Mouse (Mus musculus): ENCODE measurements at regions not wholly inside any gene's neighbourhood (a gene's known extent, or its start where the extent isn't known, plus 50 kb on each side); places are given as distances from the start of the nearest gene placed in this dataset.

GRCm38 (mm10) chr1:40907813-40908212, 102.4 kb downstream of the Tmem182 start:
- DNase-seq = no peak

- no peak for DNase-seq
Observed at GRCm38 (mm10) chr1:40913591-40913990, 108.2 kb downstream of the Tmem182 start.

- DNase-seq = no peak
Observed at GRCm38 (mm10) chr1:40924271-40924670, 118.9 kb downstream of the Tmem182 start.

GRCm38 (mm10) chr1:40924780-40925179, 119.4 kb downstream of the Tmem182 start:
- DNase-seq = peak; percentile 51

- peak; percentile 34 for DNase-seq
Observed at GRCm38 (mm10) chr1:40931374-40931773, 126.0 kb downstream of the Tmem182 start.

GRCm38 (mm10) chr1:40936729-40937128, 131.3 kb downstream of the Tmem182 start:
- no peak for DNase-seq

GRCm38 (mm10) chr1:40942751-40943150, 137.3 kb downstream of the Tmem182 start:
- DNase-seq = no peak

- DNase-seq = no peak
Observed at GRCm38 (mm10) chr1:40943165-40943564, 137.8 kb downstream of the Tmem182 start.

- no peak for DNase-seq
Observed at GRCm38 (mm10) chr1:40950641-40951040, 145.2 kb downstream of the Tmem182 start.

GRCm38 (mm10) chr1:40954720-40955163, 149.3 kb downstream of the Tmem182 start:
- no peak for DNase-seq

- no peak for DNase-seq
Observed at GRCm38 (mm10) chr1:40967768-40968504, 162.5 kb downstream of the Tmem182 start.

GRCm38 (mm10) chr1:40983762-40984161, 178.4 kb downstream of the Tmem182 start:
- peak; percentile 8 for DNase-seq

GRCm38 (mm10) chr1:40993327-40993726, 187.9 kb downstream of the Tmem182 start:
- no peak for DNase-seq

GRCm38 (mm10) chr1:41001154-41001949, 196.0 kb downstream of the Tmem182 start:
- peak; percentile 56 for DNase-seq

GRCm38 (mm10) chr1:41002006-41002405, 196.6 kb downstream of the Tmem182 start:
- DNase-seq = no peak

- DNase-seq = no peak
Observed at GRCm38 (mm10) chr1:41026943-41027342, 221.5 kb downstream of the Tmem182 start.

GRCm38 (mm10) chr1:41027540-41027978, 222.2 kb downstream of the Tmem182 start:
- no peak for DNase-seq

- DNase-seq = no peak
Observed at GRCm38 (mm10) chr1:41028021-41028420, 222.6 kb downstream of the Tmem182 start.

GRCm38 (mm10) chr1:41035085-41035880, 229.9 kb downstream of the Tmem182 start:
- no peak for DNase-seq

- DNase-seq = no peak
Observed at GRCm38 (mm10) chr1:41036940-41037339, 231.5 kb downstream of the Tmem182 start.

- DNase-seq = no peak
Observed at GRCm38 (mm10) chr1:41054426-41054955, 249.1 kb downstream of the Tmem182 start.

GRCm38 (mm10) chr1:41055761-41056160, 250.4 kb downstream of the Tmem182 start:
- no peak for DNase-seq

GRCm38 (mm10) chr1:41065130-41065529, 259.7 kb downstream of the Tmem182 start:
- DNase-seq = no peak

Data from kidney, postnatal 10 days (tissue).